13 mouse cellular contexts compared by ENCODE assay signal in genomic region chrX:138960713-138961112, GRCm38 (mm10). TPM values are rescaled to one million over a fixed set of nuclear protein-coding genes. Genes with fewer than 3 reads are reported as not detected.
A peak's percentile ranks its signal among the peaks of the same experiment; 100 is the strongest.
DNase-seq lines count a peak whose midpoint lies in the region; ATAC-seq lines count a peak whose summit lies in the region.
"Had no signal": no experiment of that assay in that cellular context is flagged by ENCODE, and none has a peak within 500 bp of the region (broad histone marks: within the 10 kb centered on the region; RNA-seq: fewer than 3 reads in every experiment).

No protein-coding gene starts in this region.

- no peak overlapping the region for H3K9ac ChIP-seq in forebrain, embryonic 14.5 days (ENCODE audit: low read length)
- H3K9ac ChIP-seq in forebrain, embryonic 11.5 days (ENCODE audit: low read length), result no peak overlapping the region
- H3K9ac ChIP-seq in embryonic facial prominence, embryonic 11.5 days (replicated peaks; ENCODE audit: low read length), result no peak overlapping the region
- H3K9ac ChIP-seq in midbrain, embryonic 15.5 days, result no peak overlapping the region
- H3K9ac ChIP-seq: embryonic facial prominence, embryonic 13.5 days; hindbrain, embryonic 15.5 days had no signal

- intact Hi-C loops in left cerebral cortex, postnatal 4 days (cut with DNase I), result no loop called here

- WGBS in forebrain, embryonic 14.5 days, result 58% methylated on average over 3 of the region's 3 CpGs
- WGBS in forebrain, embryonic 11.5 days, result 72% methylated on average over 3 of the region's 3 CpGs
- WGBS in embryonic facial prominence, embryonic 11.5 days, result 50% methylated on average over 3 of the region's 3 CpGs
- WGBS in midbrain, embryonic 15.5 days, result 60% methylated on average over 3 of the region's 3 CpGs

- no peaks in the 10 kb centered on the region for H3K27me3 ChIP-seq in forebrain, embryonic 14.5 days (replicated peaks; ENCODE audit: control insufficient read depth, insufficient read depth, low read length)
- H3K27me3 ChIP-seq in forebrain, embryonic 11.5 days (ENCODE audit: control insufficient read depth, insufficient read depth, low read length), result no peaks in the 10 kb centered on the region
- no peaks in the 10 kb centered on the region for H3K27me3 ChIP-seq in embryonic facial prominence, embryonic 11.5 days (ENCODE audit: control insufficient read depth, insufficient read depth, low read length)
- no peaks in the 10 kb centered on the region for H3K27me3 ChIP-seq in midbrain, embryonic 15.5 days (replicated peaks)
- H3K27me3 ChIP-seq: hindbrain, embryonic 15.5 days had no signal

- ATAC-seq in forebrain, embryonic 14.5 days, result no peak
- no peak for ATAC-seq in forebrain, embryonic 11.5 days (replicated peaks; ENCODE audit: low FRiP score)
- ATAC-seq in embryonic facial prominence, embryonic 11.5 days (replicated peaks; ENCODE audit: insufficient number of reproducible peaks, low FRiP score, low TSS enrichment, low read depth), result no peak
- no peak for ATAC-seq in midbrain, embryonic 15.5 days (replicated peaks)
- ATAC-seq: forebrain, embryonic 16.5 days had no signal

- no peaks in the 10 kb centered on the region for H3K4me1 ChIP-seq in forebrain, embryonic 14.5 days (ENCODE audit: control insufficient read depth, insufficient read depth, low read length)
- no peaks in the 10 kb centered on the region for H3K4me1 ChIP-seq in forebrain, embryonic 11.5 days (replicated peaks; ENCODE audit: control insufficient read depth, insufficient read depth, low read length)
- no peaks in the 10 kb centered on the region for H3K4me1 ChIP-seq in embryonic facial prominence, embryonic 11.5 days (ENCODE audit: control insufficient read depth, insufficient read depth, low read length)
- H3K4me1 ChIP-seq in midbrain, embryonic 15.5 days, result no peaks in the 10 kb centered on the region
- H3K4me1 ChIP-seq: embryonic facial prominence, embryonic 13.5 days; hindbrain, embryonic 15.5 days had no signal

- no peaks in the 10 kb centered on the region for H3K36me3 ChIP-seq in forebrain, embryonic 14.5 days (ENCODE audit: control insufficient read depth, insufficient read depth, low read length)
- H3K36me3 ChIP-seq in forebrain, embryonic 11.5 days (ENCODE audit: control insufficient read depth, insufficient read depth, low read length), result no peaks in the 10 kb centered on the region
- H3K36me3 ChIP-seq in embryonic facial prominence, embryonic 11.5 days (replicated peaks; ENCODE audit: control insufficient read depth, insufficient read depth, low read depth, low read length), result no peaks in the 10 kb centered on the region
- no peaks in the 10 kb centered on the region for H3K36me3 ChIP-seq in midbrain, embryonic 15.5 days (replicated peaks)
- H3K36me3 ChIP-seq: embryonic facial prominence, embryonic 13.5 days; hindbrain, embryonic 15.5 days had no signal

- no peaks in the 10 kb centered on the region for H3K9me3 ChIP-seq in forebrain, embryonic 14.5 days (replicated peaks; ENCODE audit: control insufficient read depth, low read length)
- H3K9me3 ChIP-seq in forebrain, embryonic 11.5 days (ENCODE audit: control insufficient read depth, low read length), result no peaks in the 10 kb centered on the region
- no peaks in the 10 kb centered on the region for H3K9me3 ChIP-seq in embryonic facial prominence, embryonic 11.5 days (replicated peaks; ENCODE audit: control insufficient read depth, low read length)
- no peaks in the 10 kb centered on the region for H3K9me3 ChIP-seq in midbrain, embryonic 15.5 days
- H3K9me3 ChIP-seq: embryonic facial prominence, embryonic 13.5 days; hindbrain, embryonic 15.5 days had no signal

- no peak overlapping the region for H3K4me2 ChIP-seq in forebrain, embryonic 14.5 days (ENCODE audit: low read length)
- H3K4me2 ChIP-seq in forebrain, embryonic 11.5 days (ENCODE audit: low read depth, low read length, severe bottlenecking), result no peak overlapping the region
- no peak overlapping the region for H3K4me2 ChIP-seq in embryonic facial prominence, embryonic 11.5 days (ENCODE audit: low read depth, low read length)
- H3K4me2 ChIP-seq in midbrain, embryonic 15.5 days, result no peak overlapping the region
- H3K4me2 ChIP-seq: embryonic facial prominence, embryonic 13.5 days; hindbrain, embryonic 15.5 days had no signal

- no peak overlapping the region for H3K4me3 ChIP-seq in forebrain, embryonic 14.5 days (ENCODE audit: low read depth, low read length)
- no peak overlapping the region for H3K4me3 ChIP-seq in forebrain, embryonic 11.5 days (ENCODE audit: low read depth, low read length)
- no peak overlapping the region for H3K4me3 ChIP-seq in embryonic facial prominence, embryonic 11.5 days (ENCODE audit: low read depth, low read length)
- H3K4me3 ChIP-seq in midbrain, embryonic 15.5 days, result no peak overlapping the region
- H3K4me3 ChIP-seq: embryonic facial prominence, embryonic 13.5 days; hindbrain, embryonic 15.5 days had no signal

- H3K27ac ChIP-seq in forebrain, embryonic 14.5 days (ENCODE audit: low read depth, low read length), result no peak overlapping the region
- H3K27ac ChIP-seq in forebrain, embryonic 11.5 days (ENCODE audit: low read depth, low read length), result no peak overlapping the region
- H3K27ac ChIP-seq in embryonic facial prominence, embryonic 11.5 days (replicated peaks; ENCODE audit: low read depth, low read length), result no peak overlapping the region
- no peak overlapping the region for H3K27ac ChIP-seq in midbrain, embryonic 15.5 days
- H3K27ac ChIP-seq: embryonic facial prominence, embryonic 13.5 days; hindbrain, embryonic 15.5 days had no signal

- peak; percentile 5 for DNase-seq in forebrain, embryonic 14.5 days (ENCODE audit: low spot score)
- no peak for DNase-seq in forebrain, embryonic 11.5 days (ENCODE audit: low spot score)
- peak; percentile 27 for DNase-seq in left cerebral cortex, postnatal 4 days
- DNase-seq in left cerebral cortex, adult 9 months (ENCODE audit: low spot score in 2 of 2), result no peak
- DNase-seq in NIH3T3 (ENCODE audit: low read depth), result peak; percentile 4
- DNase-seq in embryonic facial prominence, embryonic 11.5 days (ENCODE audit: low spot score), result peak; percentile 68
- no peak for DNase-seq in c-Kit-positive CD71-positive TER-119-positive erythroid progenitor cells, embryonic 14.5 days (ENCODE audit: low spot score)
- DNase-seq: right cerebral cortex, adult 18-20 months; thymus, postnatal 4 days had no signal

RNA-seq across cellular contexts. Expression of gene Nrk, which starts 46.5 kb away (rescaled TPM):
- 0.53 and 0.73 TPM in 2 replicates for polyA plus RNA-seq in forebrain, embryonic 14.5 days (2014; fragmentation: Nextera tagmentation; extraction: Ambion mirVana)
- 2.3 TPM in 2 replicates for polyA plus RNA-seq in forebrain, embryonic 11.5 days (2014; fragmentation: Nextera tagmentation; extraction: Ambion mirVana)
- total RNA-seq in left cerebral cortex, postnatal 4 days (2021), result under 1 TPM; 0.40 to 0.46 TPM
- 12.1 and 14.0 TPM in 2 replicates for polyA plus RNA-seq in embryonic facial prominence, embryonic 11.5 days (2014; fragmentation: Nextera tagmentation; extraction: Ambion mirVana)
- polyA plus RNA-seq in midbrain, embryonic 15.5 days (2015; fragmentation: Nextera tagmentation; extraction: Ambion mirVana), result 0.50 and 1.2 TPM in 2 replicates

Comparison
In these comparisons a context has a peak if more than half of its experiments do, and no peak if none do; other contexts are left out.
1. DNase-seq: peak in forebrain, embryonic 14.5 days (single experiment), left cerebral cortex, postnatal 4 days (single experiment), NIH3T3 (single experiment) and embryonic facial prominence, embryonic 11.5 days (single experiment); none in forebrain, embryonic 11.5 days (single experiment), left cerebral cortex, adult 9 months (0 of 2) and c-Kit-positive CD71-positive TER-119-positive erythroid progenitor cells, embryonic 14.5 days (single experiment).